In genomic region chr2:145324477-145324876, GRCm38 (mm10) we compare ENCODE assay signal across 23 mouse cellular contexts.
A peak's percentile ranks its signal among the peaks of the same experiment; 100 is the strongest.
DNase-seq lines count a peak whose midpoint lies in the region; ATAC-seq and TF ChIP-seq lines count a peak whose summit lies in the region.
"Had no signal": no experiment of that assay in that cellular context is flagged by ENCODE, and none has a peak within 500 bp of the region (broad histone marks: within the 10 kb centered on the region; RNA-seq: fewer than 3 reads in every experiment).

No protein-coding gene starts in this region.

- no peak overlapping the region for H3K4me3 ChIP-seq in liver, embryonic 11.5 days (ENCODE audit: low read depth, low read length)
- H3K4me3 ChIP-seq in lung, adult 2 months (replicated peaks; ENCODE audit: extremely low read depth, low read depth, low read length) = no peak overlapping the region
- H3K4me3 ChIP-seq: embryonic facial prominence, embryonic 15.5 days; erythroblast, embryonic 14.5 days; forebrain, embryonic 10.5 days; gastrocnemius, adult 2 months; heart, embryonic 10.5 days; hindbrain, embryonic 13.5 days had no signal

- no peak overlapping the region for H3K4me2 ChIP-seq in liver, embryonic 11.5 days
- H3K4me2 ChIP-seq: embryonic facial prominence, embryonic 15.5 days; hindbrain, embryonic 13.5 days had no signal

- ATAC-seq in liver, embryonic 11.5 days (replicated peaks; ENCODE audit: low FRiP score) = no peak
- ATAC-seq: forebrain, embryonic 14.5 days; hindbrain, postnatal 0 days had no signal

- no peaks in the 10 kb centered on the region for H3K9me3 ChIP-seq in liver, embryonic 11.5 days (ENCODE audit: control insufficient read depth, low read length)
- H3K9me3 ChIP-seq: embryonic facial prominence, embryonic 15.5 days; forebrain, embryonic 10.5 days; heart, embryonic 10.5 days; hindbrain, embryonic 13.5 days had no signal

- no peak overlapping the region for H3K9ac ChIP-seq in liver, embryonic 11.5 days (ENCODE audit: low read depth, low read length)
- H3K9ac ChIP-seq: embryonic facial prominence, embryonic 15.5 days; hindbrain, embryonic 13.5 days had no signal

- no peak for TF ChIP-seq POLR2A in lung, adult 2 months (IDR thresholded peaks at IDR 0.05; ENCODE audit: borderline replicate concordance, extremely low read depth, low read depth, low read length)

- H3K27ac ChIP-seq in liver, embryonic 11.5 days (ENCODE audit: low read depth, low read length) = no peak overlapping the region
- H3K27ac ChIP-seq: embryonic facial prominence, embryonic 15.5 days; forebrain, embryonic 10.5 days; gastrocnemius, adult 2 months; heart, embryonic 10.5 days; hindbrain, embryonic 13.5 days; hindbrain, postnatal 0 days had no signal

- no peaks in the 10 kb centered on the region for H3K4me1 ChIP-seq in liver, embryonic 11.5 days (replicated peaks; ENCODE audit: control insufficient read depth, insufficient read depth, low read length)
- no peaks in the 10 kb centered on the region for H3K4me1 ChIP-seq in lung, adult 2 months (ENCODE audit: control insufficient read depth, insufficient read depth, low read length)
- H3K4me1 ChIP-seq: embryonic facial prominence, embryonic 15.5 days; forebrain, embryonic 10.5 days; heart, embryonic 10.5 days; hindbrain, embryonic 13.5 days had no signal

- no peaks in the 10 kb centered on the region for H3K36me3 ChIP-seq in liver, embryonic 11.5 days (ENCODE audit: control insufficient read depth, insufficient read depth, low read length)
- H3K36me3 ChIP-seq: embryonic facial prominence, embryonic 15.5 days; forebrain, embryonic 10.5 days; heart, embryonic 10.5 days; hindbrain, embryonic 13.5 days had no signal

- DNase-seq in kidney, adult 9 months = peak; percentile 6
- no peak for DNase-seq in kidney, postnatal 4 days
- peak; percentile 21 for DNase-seq in adipocyte (ENCODE audit: low spot score)
- DNase-seq in embryo, embryonic 11 days = peak; percentile 2
- DNase-seq in kidney, postnatal 10 days = peak; percentile 9
- no peak for DNase-seq in liver, embryonic 11.5 days (ENCODE audit: low spot score)
- DNase-seq in lung, adult 2 months = no peak
- DNase-seq in neural tube, embryonic 10.5 days (ENCODE audit: extremely low spot score, low spot score) = no peak
- DNase-seq: adrenal gland, postnatal 10 days; cerebellum, adult 11 months; cerebellum, adult 8-10 months; cerebellum, postnatal 14 days; gastrocnemius, adult 2 months; gastrocnemius, postnatal 25 days; heart, adult 18-20 months; heart, postnatal 14 days had no signal

- TF ChIP-seq CTCF in lung, adult 2 months (IDR thresholded peaks at IDR 0.05; ENCODE audit: insufficient read depth, low read length) = no peak

- 51% methylated on average over 3 of the region's 3 CpGs for WGBS in liver, embryonic 11.5 days
- WGBS in lung, adult 2 months = 52% methylated on average over 3 of the region's 3 CpGs

- no peaks in the 10 kb centered on the region for H3K27me3 ChIP-seq in liver, embryonic 11.5 days (replicated peaks; ENCODE audit: control insufficient read depth, insufficient read depth, low read length)
- H3K27me3 ChIP-seq: hindbrain, embryonic 13.5 days had no signal

Comparison
In these comparisons a context has a peak if more than half of its experiments do, and no peak if none do; other contexts are left out.
1. DNase-seq: peak in kidney, adult 9 months (single experiment), adipocyte (single experiment), embryo, embryonic 11 days (single experiment) and kidney, postnatal 10 days (single experiment); none in kidney, postnatal 4 days (0 of 2), liver, embryonic 11.5 days (single experiment), lung, adult 2 months (single experiment) and neural tube, embryonic 10.5 days (single experiment).